Mouse (Mus musculus): Measurements from ENCODE around the gene Gm45234.

DNA sequence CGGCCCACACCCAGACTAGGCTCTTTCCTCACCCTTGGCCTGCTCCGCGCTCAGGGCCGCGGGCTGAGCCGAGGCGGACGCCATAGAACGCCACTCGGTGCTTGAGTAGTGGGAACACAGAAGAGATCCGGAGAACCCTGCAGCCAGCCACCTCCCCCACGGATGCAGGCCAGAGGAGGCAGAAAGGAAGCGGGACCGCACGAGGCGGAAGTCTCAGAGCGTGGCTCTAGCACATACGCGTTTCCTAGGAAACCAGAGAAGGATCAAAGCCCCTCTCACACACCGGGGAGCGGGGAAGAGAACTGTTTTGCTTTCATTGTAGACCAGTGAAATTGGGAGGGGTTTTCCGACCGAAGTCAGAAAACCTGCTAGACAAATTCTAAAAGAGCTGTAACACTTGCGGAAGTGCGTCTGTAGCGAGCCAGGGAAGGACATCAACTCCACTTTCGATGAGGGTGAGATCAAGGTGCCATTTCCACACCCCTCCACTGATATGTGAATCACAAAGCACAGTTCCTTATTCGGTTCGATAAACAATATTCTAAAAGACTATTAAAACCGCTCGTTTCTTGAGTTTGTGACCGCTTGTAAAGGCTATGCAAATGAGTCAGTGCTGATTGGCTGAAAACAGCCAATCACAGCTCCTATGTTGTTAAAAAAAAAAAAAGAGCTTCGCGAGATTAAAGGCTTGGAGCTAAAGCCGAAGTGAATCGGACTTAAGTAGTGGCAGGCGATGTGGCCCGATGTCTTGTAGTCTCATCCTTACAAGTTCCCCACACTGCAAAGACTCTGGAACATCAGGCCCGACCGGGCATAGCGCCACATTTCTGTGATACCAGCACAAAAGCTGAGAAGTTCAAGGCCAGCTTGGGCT lies 14.7 kb downstream of the Gm45234 start, which contains the start of gene Grcc10:
- peak; percentile 99 for TF ChIP-seq POLR2A (IDR thresholded peaks at IDR 0.05; ENCODE audit: insufficient read depth, low read length)
- no peak for TF ChIP-seq CTCF (IDR thresholded peaks at IDR 0.05; ENCODE audit: low read depth, low read length)
